Mouse (Mus musculus): ENCODE data around the gene Slc22a20. TPM values are rescaled to one million over a fixed set of nuclear protein-coding genes. Genes with fewer than 3 reads are reported as not detected.

The Slc22a20 gene
- polyA plus RNA-seq, 1 experiment from 2014 or later, result not detected

- no peaks in the 10 kb centered on the region for H3K27me3 ChIP-seq (replicated peaks)
- 6% methylated on average over 4 of the region's 4 CpGs for WGBS
- H3K36me3 ChIP-seq, result peaks cover 12% of the 10 kb centered on the region; the same call in 1 of the 2 replicates
- H3K4me2 ChIP-seq, result no peak overlapping the region
- ATAC-seq (ENCODE audit: insufficient number of reproducible peaks, low FRiP score), result no peak
- H3K9ac ChIP-seq, result no peak overlapping the region
- peaks cover 32% of the 10 kb centered on the region for H3K4me1 ChIP-seq (replicated peaks)
- no peak overlapping the region for H3K4me3 ChIP-seq
- H3K27ac ChIP-seq (ENCODE audit: poor library complexity, severe bottlenecking), result no peak overlapping the region
- H3K9me3 ChIP-seq (replicated peaks), result no peaks in the 10 kb centered on the region
Observed at GRCm38 (mm10) chr19:5965280-5965679, 20.7 kb downstream of the Slc22a20 start.

DNA sequence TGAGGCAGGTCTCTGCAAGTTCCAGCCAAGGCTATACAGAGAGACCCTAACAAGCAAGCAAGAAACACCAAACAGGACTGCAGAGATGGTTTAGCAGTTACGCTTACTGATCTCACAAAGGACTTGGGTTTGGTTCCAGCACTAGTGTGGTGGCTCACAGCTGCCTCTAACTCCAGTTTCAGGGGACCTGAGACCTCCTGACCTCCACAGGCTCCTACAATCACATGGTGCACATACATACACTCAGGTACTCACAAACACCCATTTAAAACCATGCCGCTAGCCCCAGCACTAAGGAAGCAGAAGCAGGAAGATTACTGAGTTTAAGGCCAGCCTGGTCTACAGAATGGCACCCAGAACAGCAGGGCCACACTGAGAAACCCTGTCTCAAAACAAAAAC lies 21.1 kb downstream of the Slc22a20 start:
- ATAC-seq (ENCODE audit: insufficient number of reproducible peaks, low FRiP score), result no peak
- no peaks in the 10 kb centered on the region for H3K27me3 ChIP-seq (replicated peaks)
- peaks cover 15% of the 10 kb centered on the region for H3K36me3 ChIP-seq
- H3K4me2 ChIP-seq, result peak overlapping the region; percentile 89
- H3K27ac ChIP-seq (ENCODE audit: poor library complexity, severe bottlenecking), result no peak overlapping the region
- no peaks in the 10 kb centered on the region for H3K9me3 ChIP-seq (replicated peaks)
- peaks cover 32% of the 10 kb centered on the region for H3K4me1 ChIP-seq (replicated peaks)
- 0 out of 2 replicates have a peak overlapping the region, but pooled peaks have one; percentile 93 for H3K9ac ChIP-seq
- 84% methylated on average over 2 of the region's 2 CpGs for WGBS
- H3K4me3 ChIP-seq, result peak overlapping the region; percentile 82; the same call in 1 of the 2 replicates

- no peaks in the 10 kb centered on the region for H3K9me3 ChIP-seq (replicated peaks)
- under 1% methylated on average over 50 of the region's 50 CpGs for WGBS
- H3K4me2 ChIP-seq, result peak within 1 kb of the TSS; percentile 89
- peak within 1 kb of the TSS; percentile 93 for H3K9ac ChIP-seq
- H3K4me3 ChIP-seq, result peak within 1 kb of the TSS; percentile 82
- peak; percentile 88 for ATAC-seq (ENCODE audit: insufficient number of reproducible peaks, low FRiP score)
- H3K4me1 ChIP-seq (replicated peaks), result peaks cover 32% of the 10 kb centered on the region
- peaks cover 23% of the 10 kb centered on the region for H3K36me3 ChIP-seq
- H3K27me3 ChIP-seq (replicated peaks), result no peaks in the 10 kb centered on the region
- H3K27ac ChIP-seq (ENCODE audit: poor library complexity, severe bottlenecking), result peak within 1 kb of the TSS; percentile 35; the same call in 1 of the 2 replicates
Observed at GRCm38 (mm10) chr19:5963883-5964562, 21.9 kb downstream of the Slc22a20 start, which contains the start of gene Pola2. Gene Pola2, minus strand, starts transcription at chr19:5964202.

GRCm38 (mm10) chr19:5962651-5963050 lies 23.3 kb downstream of the Slc22a20 start:
- Histone ChIP-seq H3K4me2 (peak overlapping the region; percentile 89), H3K4me3 (peak overlapping the region; percentile 82), H3K27ac (ENCODE audit: poor library complexity, severe bottlenecking) (no peak overlapping the region), H3K9ac (0 out of 2 replicates have a peak overlapping the region, but pooled peaks have one; percentile 93), H3K36me3 (peaks cover 35% of the 10 kb centered on the region), H3K9me3 (replicated peaks) (no peaks in the 10 kb centered on the region), H3K27me3 (replicated peaks) (no peaks in the 10 kb centered on the region), H3K4me1 (replicated peaks) (peaks cover 32% of the 10 kb centered on the region)
- 26% methylated on average over 1 of the region's 1 CpGs for WGBS
- ATAC-seq (ENCODE audit: insufficient number of reproducible peaks, low FRiP score), result no peak

GRCm38 (mm10) chr19:5957371-5957770 lies 28.6 kb downstream of the Slc22a20 start:
- Histone ChIP-seq H3K27me3 (replicated peaks) (no peaks in the 10 kb centered on the region), H3K36me3 (peaks cover 50% of the 10 kb centered on the region), H3K9ac (no peak overlapping the region), H3K4me3 (no peak overlapping the region), H3K4me2 (no peak overlapping the region), H3K27ac (ENCODE audit: poor library complexity, severe bottlenecking) (no peak overlapping the region), H3K9me3 (replicated peaks) (no peaks in the 10 kb centered on the region), H3K4me1 (replicated peaks) (peaks cover 48% of the 10 kb centered on the region)
- WGBS, result 84% methylated on average over 5 of the region's 5 CpGs
- no peak for ATAC-seq (ENCODE audit: insufficient number of reproducible peaks, low FRiP score)

- H3K4me3 ChIP-seq, result no peak overlapping the region
- H3K9ac ChIP-seq, result no peak overlapping the region
- peak; percentile 57; the same call in 1 of the 2 replicates for ATAC-seq (ENCODE audit: insufficient number of reproducible peaks, low FRiP score)
- no peaks in the 10 kb centered on the region for H3K27me3 ChIP-seq (replicated peaks)
- no peak overlapping the region for H3K4me2 ChIP-seq
- H3K4me1 ChIP-seq (replicated peaks), result peaks cover 50% of the 10 kb centered on the region
- peaks cover 49% of the 10 kb centered on the region for H3K36me3 ChIP-seq
- H3K27ac ChIP-seq (ENCODE audit: poor library complexity, severe bottlenecking), result no peak overlapping the region
- H3K9me3 ChIP-seq (replicated peaks), result no peaks in the 10 kb centered on the region
- 14% methylated on average over 3 of the region's 3 CpGs for WGBS
Observed at GRCm38 (mm10) chr19:5956685-5957084, 29.3 kb downstream of the Slc22a20 start.

DNA sequence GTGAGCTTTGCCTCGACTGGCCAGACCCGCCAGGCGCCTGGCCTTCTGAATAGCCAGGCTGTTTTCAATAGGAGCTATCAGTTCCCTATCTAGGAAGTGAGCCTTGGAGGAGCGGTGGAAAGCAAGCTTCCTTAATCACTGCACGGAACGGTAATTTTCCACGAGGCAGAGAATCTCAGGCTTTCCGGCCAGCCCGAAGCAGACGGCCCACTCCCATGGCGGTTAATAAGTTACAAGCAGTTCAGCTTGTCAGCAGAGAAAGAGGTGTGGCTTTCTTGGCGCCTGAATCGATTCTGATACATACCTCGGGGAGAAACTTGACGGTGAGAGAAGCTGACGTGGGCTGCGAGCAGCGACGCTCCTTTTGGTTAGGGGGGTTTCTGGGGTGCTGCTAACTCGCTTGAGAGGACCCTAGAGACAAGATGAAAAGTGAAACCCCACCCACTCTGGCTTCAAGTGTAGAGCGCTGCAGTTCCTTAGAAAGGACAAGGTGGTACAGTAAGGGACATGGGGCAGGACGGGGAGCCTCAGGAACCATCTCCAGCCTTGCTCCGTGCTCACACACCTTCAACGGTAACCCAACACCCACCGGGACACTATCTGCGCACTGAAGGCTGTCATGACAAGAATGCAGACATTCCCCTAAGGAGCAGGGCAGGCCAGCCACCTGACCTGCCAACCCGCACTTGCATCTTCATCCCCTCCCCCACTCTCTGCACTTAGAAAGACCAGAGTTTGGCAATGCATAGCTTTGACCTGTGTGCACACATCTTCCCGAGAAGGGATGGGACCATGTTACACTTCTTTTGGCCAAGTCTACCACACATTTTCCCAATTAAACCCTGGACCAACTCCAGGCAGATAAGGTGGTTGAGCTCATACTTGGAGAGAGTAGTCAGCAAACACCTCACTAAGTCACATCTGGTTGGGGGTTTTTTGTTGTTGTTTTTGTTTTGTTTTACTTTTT lies 30.0 kb downstream of the Slc22a20 start:
- no peaks in the 10 kb centered on the region for H3K27me3 ChIP-seq (replicated peaks)

DNA sequence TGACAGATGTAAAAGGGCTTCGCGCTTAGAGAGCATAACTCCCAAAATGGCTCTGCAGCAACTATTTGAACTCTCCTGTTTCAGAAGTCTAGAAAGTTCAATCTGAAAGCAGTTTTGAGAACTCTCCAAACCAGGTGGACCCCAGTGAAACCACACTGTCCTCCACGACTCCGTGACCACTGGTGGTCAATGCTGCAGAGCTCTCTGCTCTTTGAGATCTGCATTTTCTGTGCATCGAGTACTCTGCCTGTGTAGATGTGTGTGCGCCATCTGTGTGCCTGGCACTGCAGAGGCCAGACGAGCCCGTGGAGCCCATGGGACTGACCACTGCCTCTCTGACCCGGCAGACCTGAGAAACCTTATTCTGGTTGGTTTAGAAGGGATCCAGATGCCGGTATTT lies 31.0 kb downstream of the Slc22a20 start:
- H3K9me3 ChIP-seq (replicated peaks), result no peaks in the 10 kb centered on the region
- H3K9ac ChIP-seq, result 0 out of 2 replicates have a peak overlapping the region, but pooled peaks have one; percentile 33
- ATAC-seq (ENCODE audit: insufficient number of reproducible peaks, low FRiP score), result no peak
- H3K36me3 ChIP-seq, result peaks cover 47% of the 10 kb centered on the region
- H3K4me2 ChIP-seq, result no peak overlapping the region
- H3K27ac ChIP-seq (ENCODE audit: poor library complexity, severe bottlenecking), result 0 out of 2 replicates have a peak overlapping the region, but pooled peaks have one; percentile 11
- no peak overlapping the region for H3K4me3 ChIP-seq
- 90% methylated on average over 10 of the region's 10 CpGs for WGBS
- H3K4me1 ChIP-seq (replicated peaks), result peaks cover 59% of the 10 kb centered on the region
- no peaks in the 10 kb centered on the region for H3K27me3 ChIP-seq (replicated peaks)

More for the DNA sequence above, 30.0 kb downstream of the Slc22a20 start:
- Histone ChIP-seq H3K9ac (no peak overlapping the region), H3K27ac (ENCODE audit: poor library complexity, severe bottlenecking) (peak overlapping the region; percentile 78), H3K4me2 (peak overlapping the region; percentile 48), H3K4me1 (replicated peaks) (peaks cover 52% of the 10 kb centered on the region), H3K4me3 (peak overlapping the region; percentile 3; the same call in 1 of the 2 replicates), H3K36me3 (peaks cover 45% of the 10 kb centered on the region), H3K9me3 (replicated peaks) (no peaks in the 10 kb centered on the region)
- 52% methylated on average over 28 of the region's 28 CpGs for WGBS
- ATAC-seq (ENCODE audit: insufficient number of reproducible peaks, low FRiP score), result peak; percentile 51

DNA sequence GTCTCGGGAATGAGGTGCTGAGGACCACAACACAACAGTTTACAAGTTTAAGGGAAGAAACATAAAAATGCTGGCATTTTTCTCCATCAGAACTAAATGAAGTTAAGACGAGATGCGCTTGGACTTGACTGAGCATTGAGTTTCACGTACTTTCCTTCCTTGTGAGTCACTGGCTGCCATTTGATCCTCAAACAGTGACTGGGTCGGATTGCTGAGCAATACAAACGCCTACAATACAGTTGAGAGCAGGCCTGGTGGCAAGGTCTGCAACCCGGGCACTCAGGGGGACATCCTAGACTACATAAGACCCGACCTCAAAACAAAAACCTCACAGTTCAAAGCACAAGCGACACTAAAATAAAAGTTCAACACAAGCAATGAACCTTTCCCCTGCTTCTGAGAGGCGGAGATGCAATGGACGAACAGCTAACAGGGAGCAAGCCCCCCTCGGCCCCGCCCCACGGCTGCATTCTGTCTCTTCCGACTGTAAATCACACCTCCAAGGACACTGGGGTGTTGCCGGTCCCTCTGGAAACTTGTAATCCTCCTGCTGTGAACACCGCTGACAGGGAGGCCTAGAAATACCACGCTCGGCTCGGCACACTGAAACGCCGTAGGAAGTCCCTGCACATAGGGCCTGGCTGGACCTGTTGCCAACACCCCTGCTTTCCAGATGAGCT lies 31.8 kb downstream of the Slc22a20 start:
- no peaks in the 10 kb centered on the region for H3K27me3 ChIP-seq (replicated peaks)
- ATAC-seq (ENCODE audit: insufficient number of reproducible peaks, low FRiP score), result no peak
- no peak overlapping the region for H3K4me3 ChIP-seq
- peaks cover 46% of the 10 kb centered on the region for H3K36me3 ChIP-seq
- 77% methylated on average over 22 of the region's 22 CpGs for WGBS
- H3K4me1 ChIP-seq (replicated peaks), result peaks cover 59% of the 10 kb centered on the region
- H3K4me2 ChIP-seq, result no peak overlapping the region
- no peak overlapping the region for H3K9ac ChIP-seq
- H3K9me3 ChIP-seq (replicated peaks), result no peaks in the 10 kb centered on the region
- H3K27ac ChIP-seq (ENCODE audit: poor library complexity, severe bottlenecking), result no peak overlapping the region

- Histone ChIP-seq H3K36me3 (peaks cover 41% of the 10 kb centered on the region), H3K9ac (no peak overlapping the region), H3K27me3 (replicated peaks) (no peaks in the 10 kb centered on the region), H3K4me2 (0 out of 2 replicates have a peak overlapping the region, but pooled peaks have one; percentile 38), H3K4me3 (no peak overlapping the region), H3K9me3 (replicated peaks) (no peaks in the 10 kb centered on the region), H3K27ac (ENCODE audit: poor library complexity, severe bottlenecking) (peak overlapping the region; percentile 93), H3K4me1 (replicated peaks) (peaks cover 59% of the 10 kb centered on the region)
- ATAC-seq (ENCODE audit: insufficient number of reproducible peaks, low FRiP score), result no peak
- WGBS, result 73% methylated on average over 19 of the region's 19 CpGs
Observed at GRCm38 (mm10) chr19:5953201-5953770, 32.7 kb downstream of the Slc22a20 start.
